Mouse (Mus musculus): ENCODE results near the gene Natd1.
A peak's percentile ranks its signal among the peaks of the same experiment; 100 is the strongest.

Natd1 gene

GRCm38 (mm10) chr11:60931869-60932481, 17.4 kb upstream of the Natd1 start, which contains the start of gene Map2k3:
Gene Map2k3 (plus strand): TSS chr11:60932033.
- peak; percentile 81 for DNase-seq (ENCODE audit: low spot score)

GRCm38 (mm10) chr11:60931282-60931868, 16.8 kb upstream of the Natd1 start:
- DNase-seq (ENCODE audit: low spot score), result no peak

GRCm38 (mm10) chr11:60930724-60931281, 16.3 kb upstream of the Natd1 start:
- DNase-seq (ENCODE audit: low spot score), result no peak

GRCm38 (mm10) chr11:60927264-60927663, 12.7 kb upstream of the Natd1 start:
- peak; percentile 78 for DNase-seq (ENCODE audit: low spot score)

- DNase-seq (ENCODE audit: low spot score), result no peak
These were observed 10.4 kb upstream of the Natd1 start for GRCm38 (mm10) chr11:60924981-60925380.

- no peak for DNase-seq (ENCODE audit: low spot score)
These were observed 9.9 kb upstream of the Natd1 start for GRCm38 (mm10) chr11:60924498-60924897.

DNA sequence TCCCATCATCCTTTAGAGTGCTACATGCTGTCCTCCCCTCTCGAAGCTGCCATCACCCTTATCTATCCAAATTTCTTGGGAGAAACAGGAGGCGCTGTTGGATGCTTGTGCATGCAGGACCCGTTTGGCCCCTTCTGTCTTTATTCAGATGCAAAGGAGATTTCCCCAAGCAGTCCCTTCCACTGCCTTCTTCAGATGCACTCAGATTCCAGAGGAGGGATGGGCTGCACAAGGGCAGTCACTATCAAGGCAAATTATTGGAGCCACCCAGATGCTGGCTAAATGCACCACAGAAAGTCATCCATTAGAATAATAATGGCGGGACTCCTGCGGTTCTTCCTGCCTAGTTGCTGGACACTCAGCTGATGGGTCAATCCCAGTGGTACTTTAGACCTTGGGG, 8.4 kb upstream of the Natd1 start:
- DNase-seq (ENCODE audit: low spot score), result no peak

DNA sequence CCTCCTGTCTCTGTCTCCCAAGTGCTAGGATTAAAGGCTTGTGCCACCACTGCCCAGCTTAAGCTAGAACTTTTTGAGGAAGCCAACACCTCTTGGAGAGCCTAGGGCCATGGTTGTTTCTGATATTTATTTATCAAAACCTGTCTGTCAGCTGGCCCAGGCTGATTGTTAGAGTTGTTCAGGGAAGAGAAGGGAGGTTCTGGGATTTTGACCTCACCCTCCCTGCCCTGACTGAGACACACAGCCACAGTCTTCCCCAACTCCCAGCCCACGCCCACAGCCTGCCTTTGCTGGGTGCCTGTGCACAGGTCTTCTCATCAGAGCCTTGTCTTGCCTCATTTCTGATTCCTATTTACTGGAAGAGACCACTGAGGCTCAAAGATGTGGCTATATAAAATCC, 7.6 kb upstream of the Natd1 start:
- DNase-seq (ENCODE audit: low spot score), result no peak

DNA sequence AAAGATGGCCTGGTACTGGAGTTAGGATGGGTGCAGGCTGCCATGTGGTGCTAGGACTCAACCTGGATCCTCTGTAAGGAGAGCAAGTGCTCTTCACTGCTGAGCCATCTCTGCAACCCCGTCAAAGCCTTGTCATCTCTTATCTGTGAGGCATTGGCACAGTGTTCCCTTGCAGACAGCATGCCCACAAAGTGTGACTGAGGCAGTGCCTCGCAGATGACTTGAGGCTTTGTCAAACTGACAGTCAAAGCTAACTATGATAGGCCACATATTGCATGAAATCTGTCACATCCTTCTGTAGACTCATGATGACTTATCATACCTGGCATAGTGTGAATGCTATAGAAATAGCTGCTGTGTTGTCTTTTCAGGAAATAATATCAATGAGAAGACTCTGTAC, 5.5 kb upstream of the Natd1 start:
- DNase-seq (ENCODE audit: low spot score), result no peak

GRCm38 (mm10) chr11:60915201-60915600, 651 bp upstream of the Natd1 start:
- no peak for DNase-seq (ENCODE audit: low spot score)

DNA sequence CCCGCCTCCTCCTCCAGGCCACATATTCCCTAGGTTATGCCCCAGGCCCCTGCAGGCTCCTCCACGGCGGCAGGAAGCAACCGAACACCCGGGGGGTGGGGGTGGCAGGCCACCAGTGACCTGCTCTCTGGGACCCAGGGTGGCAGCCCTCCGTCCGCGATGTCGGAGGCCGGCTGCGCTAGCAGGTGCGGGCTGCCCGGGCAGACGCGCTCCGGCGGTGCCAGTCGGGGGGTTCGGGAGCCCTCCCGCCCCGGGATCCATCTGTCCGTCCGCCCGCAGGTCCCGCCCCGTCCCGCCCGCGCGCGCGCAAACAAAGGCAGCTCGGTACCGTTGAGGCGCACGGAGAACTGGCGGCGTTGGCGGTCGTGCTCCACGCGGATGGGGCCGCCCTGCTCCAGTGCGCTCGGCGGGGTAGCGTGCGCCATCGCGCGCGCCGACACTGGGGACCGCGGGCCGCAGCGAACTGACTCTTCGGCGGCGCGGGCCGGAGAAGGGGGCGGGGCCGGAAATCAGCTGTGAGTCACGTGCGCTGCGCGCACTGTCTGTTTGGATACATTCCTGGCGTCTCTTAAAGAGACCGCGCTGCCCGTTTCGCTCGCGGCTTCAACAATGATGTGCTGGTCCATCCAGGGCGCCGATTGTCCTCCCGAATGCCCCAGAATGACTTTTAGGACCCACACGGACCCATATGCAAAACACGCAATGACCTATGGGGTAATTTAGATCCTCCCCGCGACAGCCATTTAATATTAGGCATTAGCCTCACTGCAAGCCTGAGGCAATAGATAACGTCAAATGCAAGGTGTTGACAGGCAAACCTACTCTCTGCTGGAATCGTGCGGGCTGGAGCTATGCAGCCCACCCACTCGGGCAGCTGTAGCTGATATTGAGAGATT, 1.0 kb downstream of the Natd1 start:
- peak; percentile 78 for DNase-seq (ENCODE audit: low spot score)

DNA sequence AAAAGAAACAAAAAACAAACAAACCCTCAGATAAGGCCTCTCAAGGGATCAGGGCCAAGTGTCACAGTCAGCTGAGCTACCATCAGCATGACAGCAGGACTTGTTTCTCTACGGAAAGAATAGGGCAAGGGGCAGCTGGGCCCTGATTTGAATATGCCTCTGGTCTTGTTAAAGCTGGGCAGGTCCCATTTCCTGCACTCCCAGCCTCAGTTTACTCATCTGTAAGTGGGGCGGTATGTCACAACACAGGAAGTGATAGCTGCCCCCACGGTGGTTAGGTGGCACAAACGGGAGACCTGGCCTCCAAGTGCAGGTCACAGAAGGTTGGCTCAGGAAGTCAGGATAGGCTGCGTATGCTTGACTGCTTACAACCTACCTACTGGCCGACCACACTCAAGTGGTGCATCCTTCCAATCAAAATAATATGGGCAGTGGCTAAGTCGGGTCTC, 2.0 kb downstream of the Natd1 start:
- no peak for DNase-seq (ENCODE audit: low spot score)

GRCm38 (mm10) chr11:60909626-60910025, 4.9 kb downstream of the Natd1 start:
- no peak for DNase-seq (ENCODE audit: low spot score)

- no peak for DNase-seq (ENCODE audit: low spot score)
These were observed 6.5 kb downstream of the Natd1 start for GRCm38 (mm10) chr11:60908073-60908472.

DNA sequence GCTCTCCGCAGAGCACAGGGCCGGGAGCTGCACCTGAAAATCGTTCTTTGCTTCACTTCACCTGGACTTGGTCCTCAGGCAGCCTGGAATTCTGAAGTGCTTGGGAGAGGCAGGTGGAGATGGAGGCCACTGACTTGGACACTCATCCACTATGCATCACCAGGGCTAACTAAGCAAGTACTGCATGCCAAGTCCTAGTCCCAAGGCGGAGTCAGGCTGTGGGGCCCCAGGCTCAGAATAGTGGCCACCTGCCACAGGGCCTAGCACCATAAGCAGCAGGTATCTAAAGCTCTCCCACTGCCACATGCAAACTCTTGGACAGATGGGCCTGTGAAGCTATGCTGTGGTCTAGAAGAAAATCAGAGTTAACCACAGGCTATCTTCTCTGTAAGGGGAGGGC, 8.1 kb downstream of the Natd1 start:
- no peak for DNase-seq (ENCODE audit: low spot score)

GRCm38 (mm10) chr11:60905407-60906120, 9.0 kb downstream of the Natd1 start:
- no peak for DNase-seq (ENCODE audit: low spot score)

DNA sequence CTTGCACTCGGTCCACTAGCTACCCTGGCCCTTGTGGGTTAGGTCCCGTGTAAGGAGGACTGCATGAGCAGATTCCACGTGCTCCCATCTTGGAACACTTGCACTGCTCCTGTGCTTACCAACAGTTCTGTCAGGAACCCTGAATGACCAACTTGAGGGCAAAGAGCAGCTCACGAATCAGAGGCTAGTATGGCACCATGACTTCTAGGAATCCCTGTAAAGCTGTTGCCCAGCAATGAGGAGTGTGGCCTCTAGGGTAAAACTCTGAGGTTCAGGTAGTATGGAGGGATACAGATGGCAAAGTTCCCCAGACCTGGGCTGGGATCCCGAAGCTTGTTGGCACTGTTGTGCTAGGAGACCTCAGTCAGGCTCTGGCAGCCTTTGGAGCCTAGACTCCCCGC, 10.9 kb downstream of the Natd1 start:
- no peak for DNase-seq (ENCODE audit: low spot score)

DNA sequence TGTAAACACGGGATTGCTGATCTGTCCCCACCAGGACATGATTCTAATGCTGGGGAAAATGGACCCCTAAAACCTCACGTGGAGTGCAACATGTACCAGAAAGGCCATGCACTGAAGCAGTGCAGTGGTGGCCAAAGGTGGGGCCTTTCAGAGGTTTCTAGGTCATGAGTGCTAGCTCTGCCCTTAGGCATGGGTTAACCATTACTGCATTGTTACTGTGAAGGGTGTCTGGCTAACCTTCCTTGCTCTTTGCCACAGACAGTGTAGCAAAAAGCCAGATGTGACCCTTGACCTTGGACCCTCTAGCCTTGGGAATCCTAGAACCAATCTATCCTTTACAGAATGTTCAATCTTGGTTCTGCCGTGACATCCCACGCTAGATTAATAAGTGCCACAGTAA, 12.1 kb downstream of the Natd1 start:
- no peak for DNase-seq (ENCODE audit: low spot score)

GRCm38 (mm10) chr11:60902001-60902400, 12.5 kb downstream of the Natd1 start:
- no peak for DNase-seq (ENCODE audit: low spot score)

DNA sequence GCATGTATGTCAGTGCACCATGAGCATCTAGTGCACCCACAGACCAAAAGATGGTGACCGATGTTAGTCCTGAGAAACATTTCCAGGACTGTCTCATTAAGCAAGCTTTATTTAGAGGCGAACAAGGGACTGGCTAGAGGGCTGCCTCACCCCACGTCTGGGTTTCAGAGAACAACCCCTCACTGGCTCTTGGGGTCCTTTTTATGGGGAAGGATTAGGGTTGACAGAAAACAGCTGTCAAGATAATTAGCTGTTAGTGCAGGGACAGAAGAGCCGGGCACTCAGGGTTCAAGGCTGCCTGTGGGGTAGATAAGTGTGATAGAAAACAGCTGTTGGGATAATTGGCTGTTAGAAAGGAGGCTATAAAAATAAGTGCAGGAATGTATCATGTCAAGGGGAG, 18.6 kb downstream of the Natd1 start:
- DNase-seq (ENCODE audit: low spot score), result no peak

DNA sequence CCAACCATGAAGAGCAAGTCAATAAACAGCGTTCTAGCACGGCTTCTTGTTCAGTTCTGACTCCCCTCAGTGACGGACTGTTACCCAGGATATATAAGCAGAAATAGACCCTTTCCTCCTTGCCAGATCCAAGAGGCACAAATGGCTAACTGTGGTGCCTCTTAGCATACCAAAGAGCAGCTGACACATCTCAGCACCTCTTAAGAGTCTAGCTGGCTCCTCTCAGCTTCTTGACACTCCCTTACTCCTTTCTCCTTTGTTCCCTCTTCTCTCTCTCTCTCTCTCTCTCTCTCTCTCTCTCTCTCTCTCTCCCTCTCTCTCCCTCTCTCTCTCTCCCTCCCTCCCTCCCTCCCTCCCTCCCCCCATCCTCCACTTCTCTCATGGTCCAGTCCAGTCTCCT, 23.8 kb downstream of the Natd1 start:
- no peak for DNase-seq (ENCODE audit: low spot score)

DNA sequence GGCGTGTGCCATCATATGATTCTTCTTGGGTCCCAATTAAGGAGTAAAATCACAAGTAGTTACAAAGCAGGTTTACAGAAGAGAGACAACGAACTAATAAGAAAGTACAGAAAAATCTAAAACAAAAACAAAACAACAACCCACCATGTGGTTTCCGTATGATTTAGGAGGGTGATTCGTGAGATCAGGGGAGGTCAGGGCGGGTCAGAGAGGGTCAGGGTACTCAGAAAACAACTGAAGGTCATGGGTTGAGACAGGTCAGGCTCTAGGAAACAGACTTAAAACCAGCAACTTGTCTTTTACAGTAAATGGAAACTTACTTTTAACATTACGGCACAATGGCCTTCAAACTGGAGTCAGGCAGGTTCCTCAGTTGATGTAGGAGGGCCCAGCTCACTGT, 24.3 kb downstream of the Natd1 start:
- no peak for DNase-seq (ENCODE audit: low spot score)

Measured in ovary, postnatal 10 days (tissue).